Mouse (Mus musculus): Measurements from ENCODE around the gene Serpinc1.
A peak's percentile ranks its signal among the peaks of the same experiment; 100 is the strongest.
"Not testable (repeated sequence)": the region's sequence is repeated elsewhere in the genome, so short reads cannot be mapped to it uniquely, and the experiment has no call there.

Gene Serpinc1

GRCm38 (mm10) chr1:160978071-160978735 lies at the start of gene Serpinc1:
Serpinc1 (plus strand) TSS chr1:160978585.
- no peak for DNase-seq (ENCODE audit: low read depth, low spot score)

- DNase-seq (ENCODE audit: low read depth, low spot score): no peak
Observed at GRCm38 (mm10) chr1:160931320-160931719, 47.1 kb upstream of the Serpinc1 start.

- DNase-seq (ENCODE audit: low read depth, low spot score): peak; percentile 31
Observed at GRCm38 (mm10) chr1:160933896-160934482, 44.4 kb upstream of the Serpinc1 start.

- DNase-seq (ENCODE audit: low read depth, low spot score): no peak
Observed at GRCm38 (mm10) chr1:160935551-160935950, 42.8 kb upstream of the Serpinc1 start.

GRCm38 (mm10) chr1:160963199-160963598 lies 15.2 kb upstream of the Serpinc1 start:
- no peak for DNase-seq (ENCODE audit: low read depth, low spot score)

- DNase-seq (ENCODE audit: low read depth, low spot score): peak; percentile 24
Observed at GRCm38 (mm10) chr1:160967268-160967667, 11.1 kb upstream of the Serpinc1 start.

GRCm38 (mm10) chr1:160968643-160969042 lies 9.7 kb upstream of the Serpinc1 start:
- DNase-seq (ENCODE audit: low read depth, low spot score): no peak

- DNase-seq (ENCODE audit: low read depth, low spot score): no peak
Observed at GRCm38 (mm10) chr1:160980021-160980420, 1.6 kb downstream of the Serpinc1 start.

- no peak for DNase-seq (ENCODE audit: low read depth, low spot score)
Observed at GRCm38 (mm10) chr1:160980537-160981234, 2.3 kb downstream of the Serpinc1 start.

- no peak for DNase-seq (ENCODE audit: low read depth, low spot score)
Observed at GRCm38 (mm10) chr1:160981337-160981736, 3.0 kb downstream of the Serpinc1 start.

GRCm38 (mm10) chr1:160982887-160983286 lies 4.5 kb downstream of the Serpinc1 start:
- no peak for DNase-seq (ENCODE audit: low read depth, low spot score)

- not testable (repeated sequence) for DNase-seq (ENCODE audit: low read depth, low spot score)
Observed at GRCm38 (mm10) chr1:160984731-160985130, 6.3 kb downstream of the Serpinc1 start.

- no peak for DNase-seq (ENCODE audit: low read depth, low spot score)
Observed at GRCm38 (mm10) chr1:160985477-160985876, 7.1 kb downstream of the Serpinc1 start.

- no peak for DNase-seq (ENCODE audit: low read depth, low spot score)
Observed at GRCm38 (mm10) chr1:160986881-160987635, 8.7 kb downstream of the Serpinc1 start.

- DNase-seq (ENCODE audit: low read depth, low spot score): no peak
Observed at GRCm38 (mm10) chr1:160989395-160989794, 11.0 kb downstream of the Serpinc1 start.

- DNase-seq (ENCODE audit: low read depth, low spot score): no peak
Observed at GRCm38 (mm10) chr1:160993851-160994250, 15.5 kb downstream of the Serpinc1 start.

- no peak for DNase-seq (ENCODE audit: low read depth, low spot score)
Observed at GRCm38 (mm10) chr1:161004942-161005341, 26.6 kb downstream of the Serpinc1 start.

- no peak for DNase-seq (ENCODE audit: low read depth, low spot score)
Observed at GRCm38 (mm10) chr1:161005526-161005925, 27.1 kb downstream of the Serpinc1 start.

- no peak for DNase-seq (ENCODE audit: low read depth, low spot score)
Observed at GRCm38 (mm10) chr1:161006471-161006870, 28.1 kb downstream of the Serpinc1 start.

GRCm38 (mm10) chr1:161008038-161008437 lies 29.7 kb downstream of the Serpinc1 start:
- DNase-seq (ENCODE audit: low read depth, low spot score): no peak

- no peak for DNase-seq (ENCODE audit: low read depth, low spot score)
Observed at GRCm38 (mm10) chr1:161010436-161010835, 32.1 kb downstream of the Serpinc1 start.

- DNase-seq (ENCODE audit: low read depth, low spot score): no peak
Observed at GRCm38 (mm10) chr1:161016378-161016777, 38.0 kb downstream of the Serpinc1 start.
